Mouse (Mus musculus) activated CD4-positive, CD25-positive, alpha-beta regulatory T cell, adult 9 weeks (primary cell): Measurements from ENCODE around the gene Klhl2. TPM values are rescaled to one million over a fixed set of nuclear protein-coding genes. Genes with fewer than 3 reads are reported as not detected.

Source experiments
- polyA plus RNA-seq: library from polyadenylated mRNA; unstranded; fragments of 100-300 nt; shearing (Covaris generic); gene quantifications from one replicate; pipeline ENCODE4 v1.2.1, GENCODE M21; 2017

Gene Klhl2
- polyA plus RNA-seq, result 2.6 TPM

DNA sequence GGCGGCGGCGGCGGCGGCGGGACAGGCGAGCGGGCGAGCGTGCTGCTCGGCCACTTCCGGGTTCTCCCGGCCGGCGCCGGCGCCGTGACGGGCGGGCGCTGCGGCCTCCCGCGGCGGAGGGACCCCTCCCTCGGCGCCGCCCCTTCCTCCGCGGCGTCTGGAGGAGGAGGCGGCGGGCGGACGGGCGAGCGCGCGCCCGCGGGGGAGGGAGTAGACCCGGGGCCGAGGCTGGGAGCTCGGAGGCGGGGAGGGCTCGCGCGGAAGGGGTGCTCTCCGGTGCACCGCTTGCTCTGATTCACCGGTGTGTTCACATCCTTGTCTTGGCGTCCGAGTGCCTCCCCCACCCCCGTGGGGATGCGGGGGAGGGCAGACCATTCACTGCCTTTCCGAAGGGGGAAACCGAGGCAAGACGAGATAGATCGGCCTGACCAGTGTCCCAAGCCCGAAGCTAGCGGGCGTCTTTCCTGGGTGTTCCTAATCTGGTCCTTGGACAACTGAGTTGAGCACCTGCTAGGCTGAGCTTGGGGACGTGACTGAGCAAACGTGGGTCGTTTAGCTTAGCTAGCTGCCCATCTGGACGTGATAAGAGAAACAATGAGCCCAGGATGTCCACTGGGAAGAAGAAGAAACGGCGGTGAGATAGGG is at the start of gene Klhl2:
Klhl2 (minus strand) TSS at position 121 of the 645 bp plus-strand sequence.

DNA sequence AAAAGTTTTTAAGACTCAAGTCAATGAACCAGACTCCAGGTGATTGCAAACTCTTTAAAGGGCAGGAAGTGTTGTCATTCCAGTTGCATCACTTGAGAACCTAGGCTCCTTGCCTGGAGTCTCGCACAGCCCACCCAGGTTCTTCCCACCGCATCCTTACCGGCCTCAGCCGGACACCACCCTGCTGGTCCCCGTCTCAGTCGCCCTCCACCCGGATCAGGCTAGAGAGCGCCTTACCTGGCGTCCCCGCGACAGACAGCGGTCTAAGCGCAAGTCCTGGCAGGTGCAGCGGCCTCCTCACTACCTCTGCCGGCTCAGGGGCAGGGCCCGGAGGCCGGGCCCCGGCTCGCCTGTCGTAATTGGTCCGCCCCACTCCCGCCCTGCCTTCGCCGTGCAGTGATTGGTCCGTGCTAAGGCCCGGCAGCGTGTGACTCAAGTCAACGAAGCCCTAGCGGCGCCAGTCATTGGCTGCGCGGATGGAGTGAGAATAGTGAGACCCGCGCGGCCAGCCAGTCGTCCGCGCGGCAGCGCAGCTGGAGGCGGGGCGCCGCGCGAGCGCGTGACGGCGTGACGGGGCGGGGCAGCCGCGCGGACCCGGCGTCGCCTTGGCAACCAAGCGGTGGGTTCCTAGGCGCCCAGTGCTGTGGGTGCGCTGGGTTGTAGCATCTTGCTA is 116.4 kb downstream of the Klhl2 start, which contains the start of gene Msmo1:
Msmo1 (minus strand) TSS at position 522 of the 673 bp plus-strand sequence.

DNA sequence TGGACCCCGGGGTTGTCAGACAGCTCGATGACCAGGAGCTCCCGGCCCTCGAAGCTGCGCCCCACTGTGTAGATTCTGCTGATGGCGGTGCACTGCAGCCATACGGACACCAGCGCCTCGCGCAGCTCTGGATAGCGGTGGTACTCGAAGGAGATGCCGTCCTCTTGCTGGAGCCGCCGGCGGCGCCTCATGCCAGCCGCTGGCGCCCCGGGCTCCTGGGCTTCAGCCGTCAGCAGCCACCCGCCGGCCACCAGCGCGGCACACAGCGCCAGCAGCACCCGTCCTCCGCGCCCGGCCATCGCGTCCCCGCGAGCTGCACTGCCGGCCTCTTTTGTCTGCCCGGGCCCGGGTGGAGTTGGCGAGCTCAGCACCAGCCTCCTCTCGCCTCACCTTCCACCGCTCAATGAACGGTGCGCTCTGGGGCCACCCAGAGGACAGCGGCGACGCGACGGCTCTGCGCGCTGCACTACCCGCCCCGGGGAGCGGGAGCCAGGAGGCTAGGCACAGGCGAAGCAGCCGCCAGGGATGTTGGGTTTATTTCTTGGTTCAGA is 157.1 kb downstream of the Klhl2 start, which contains the start of gene Cpe:
Cpe (minus strand) TSS at position 404 of the 551 bp plus-strand sequence.

Other genes with a start within 250 kb of the Klhl2 start
- gene Cpe, start 157.0 kb downstream of the Klhl2 start, polyA plus RNA-seq, result 1.1 TPM
- 75.1 TPM for gene Msmo1, start 116.2 kb downstream of the Klhl2 start, polyA plus RNA-seq
- gene Tmem192, start 97.2 kb upstream of the Klhl2 start, polyA plus RNA-seq, result 52.5 TPM
- not detected for gene Trim75, start 137.8 kb upstream of the Klhl2 start, polyA plus RNA-seq
- gene Trim61, start 168.5 kb upstream of the Klhl2 start, polyA plus RNA-seq, result not detected
- gene Trim60, start 168.6 kb upstream of the Klhl2 start, polyA plus RNA-seq, result not detected
- not detected for gene Apela, start 187.3 kb upstream of the Klhl2 start, polyA plus RNA-seq
- gene Gm10663, start 225.0 kb upstream of the Klhl2 start, polyA plus RNA-seq, result not detected